Mouse (Mus musculus) layer of hippocampus, postnatal 10 days (tissue): ENCODE data around the gene Adh4. TPM values are rescaled to one million over a fixed set of nuclear protein-coding genes. Genes with fewer than 3 reads are reported as not detected.
"Not testable (repeated sequence)": the region's sequence is repeated elsewhere in the genome, so short reads cannot be mapped to it uniquely, and the experiment has no call there.

Source experiments
- DNase-seq, 2 experiments: peaks; one replicate each; pipeline ENCODE4 v3.0.0; 2021; ENCODE audit warnings: low spot score in 2 of 2
- total RNA-seq, 2 experiments: library from RNA; stranded (reverse); gene quantifications; 2 replicates each; pipeline ENCODE4 v1.2.3; 2021

Gene Adh4
- total RNA-seq, 2 experiments from 2014 or later, result not detected

- DNase-seq, result no peak
Measured at GRCm38 (mm10) chr3:138443465-138443771, 28.2 kb downstream of the Adh4 start.

GRCm38 (mm10) chr3:138448077-138448860 lies 33.0 kb downstream of the Adh4 start:
- no peak for DNase-seq

GRCm38 (mm10) chr3:138452169-138452568 lies 36.9 kb downstream of the Adh4 start:
- no peak for DNase-seq

DNA sequence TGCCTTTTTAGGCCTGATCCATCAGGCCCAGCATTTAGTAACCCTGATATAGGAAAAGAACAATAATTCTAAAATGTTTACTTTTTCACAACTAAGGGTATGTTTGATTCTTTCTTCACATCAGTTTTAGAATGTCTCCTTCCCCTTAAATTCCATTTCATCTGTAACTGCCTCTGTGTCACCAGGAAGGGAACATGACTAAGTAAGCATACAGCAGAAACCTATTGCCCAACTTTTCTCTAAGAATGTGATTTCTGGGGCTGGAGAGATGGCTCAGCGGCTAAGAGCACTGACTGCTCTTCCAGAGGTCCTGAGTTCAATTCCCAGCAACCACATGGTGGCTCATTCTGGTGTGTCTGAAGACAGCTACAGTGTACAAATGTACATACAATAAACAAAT lies 39.0 kb downstream of the Adh4 start:
- DNase-seq, result no peak

GRCm38 (mm10) chr3:138454711-138455435 lies 39.6 kb downstream of the Adh4 start:
- DNase-seq, result no peak

DNA sequence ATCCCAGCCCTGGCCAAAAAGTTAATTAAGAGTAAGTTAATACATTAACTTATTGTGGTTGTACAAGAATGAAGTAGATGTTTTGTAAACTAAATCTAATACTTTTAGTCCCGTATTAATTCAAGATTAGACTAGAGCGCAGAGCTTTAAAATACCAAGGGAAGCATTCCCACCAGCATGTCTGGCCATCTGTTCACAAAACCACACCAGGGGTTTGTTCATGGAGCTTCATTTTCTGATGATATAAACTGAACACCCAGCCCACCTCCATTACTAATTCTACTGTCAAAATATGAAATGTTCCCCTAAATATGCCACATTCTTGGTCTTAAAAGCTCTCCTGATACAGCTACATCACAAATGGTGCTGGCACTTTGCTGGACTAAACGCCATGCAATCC lies 43.2 kb downstream of the Adh4 start:
- DNase-seq, result no peak

DNA sequence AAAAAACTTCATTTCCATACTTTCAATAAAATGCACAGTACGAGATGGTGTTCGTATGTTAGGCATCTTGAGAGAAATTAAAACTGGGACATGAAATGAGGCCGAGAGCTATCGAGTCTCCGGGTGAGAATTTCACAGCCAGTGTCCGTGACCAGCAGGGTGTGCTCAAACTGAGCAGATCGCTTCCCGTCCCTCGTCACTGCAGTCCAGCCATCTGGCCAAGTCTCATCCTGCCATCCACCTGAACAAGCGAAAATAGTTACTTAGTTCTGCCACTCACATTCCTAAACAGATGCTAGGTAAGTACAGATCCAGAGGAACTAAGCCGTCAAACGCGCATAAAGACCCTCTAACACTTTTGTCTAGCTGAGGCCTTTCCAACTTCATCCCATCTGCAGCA lies 45.0 kb downstream of the Adh4 start:
- DNase-seq, result no peak

DNA sequence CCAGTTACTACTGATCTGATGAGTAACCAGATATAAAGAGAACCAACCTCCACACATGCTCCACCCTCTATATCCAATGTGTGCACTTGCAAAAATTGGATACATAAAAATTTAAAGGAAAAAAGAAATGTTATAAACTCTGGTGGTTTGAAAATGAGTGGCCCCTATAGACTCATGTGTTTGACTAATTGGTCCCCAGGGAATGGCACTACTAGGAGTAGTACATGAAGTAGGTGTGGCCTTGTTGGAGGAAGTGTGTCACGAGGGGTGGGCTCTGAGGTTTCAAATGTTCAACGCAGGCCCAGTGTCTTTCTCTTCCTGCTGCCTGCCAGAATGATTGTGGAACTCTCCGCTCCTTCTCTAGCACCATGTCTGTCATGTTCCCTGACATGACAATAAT lies 46.6 kb downstream of the Adh4 start:
- no peak for DNase-seq

DNA sequence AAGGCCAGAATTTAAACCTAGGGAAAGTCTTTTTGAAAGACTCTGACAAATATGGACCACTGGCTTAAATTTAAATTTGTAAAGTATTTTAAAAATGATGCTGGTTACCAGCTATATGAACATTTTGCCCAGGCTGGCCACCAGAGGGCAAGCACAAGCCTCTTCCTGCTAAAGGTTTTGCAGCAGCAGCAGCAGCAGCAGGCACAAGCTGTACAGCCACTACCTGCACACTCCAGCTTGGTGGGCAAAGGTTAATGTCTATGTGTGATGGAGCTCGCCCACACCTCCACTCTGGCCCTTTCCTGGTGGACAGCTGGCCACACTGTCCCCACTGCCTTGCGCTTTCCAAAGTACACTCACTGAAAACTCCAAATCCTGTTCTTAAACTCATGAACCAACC lies 47.9 kb downstream of the Adh4 start:
- DNase-seq, result peak in 1 of 2 experiments; percentile 37

- DNase-seq, result no peak
Measured at GRCm38 (mm10) chr3:138463807-138464206, 48.5 kb downstream of the Adh4 start.

DNA sequence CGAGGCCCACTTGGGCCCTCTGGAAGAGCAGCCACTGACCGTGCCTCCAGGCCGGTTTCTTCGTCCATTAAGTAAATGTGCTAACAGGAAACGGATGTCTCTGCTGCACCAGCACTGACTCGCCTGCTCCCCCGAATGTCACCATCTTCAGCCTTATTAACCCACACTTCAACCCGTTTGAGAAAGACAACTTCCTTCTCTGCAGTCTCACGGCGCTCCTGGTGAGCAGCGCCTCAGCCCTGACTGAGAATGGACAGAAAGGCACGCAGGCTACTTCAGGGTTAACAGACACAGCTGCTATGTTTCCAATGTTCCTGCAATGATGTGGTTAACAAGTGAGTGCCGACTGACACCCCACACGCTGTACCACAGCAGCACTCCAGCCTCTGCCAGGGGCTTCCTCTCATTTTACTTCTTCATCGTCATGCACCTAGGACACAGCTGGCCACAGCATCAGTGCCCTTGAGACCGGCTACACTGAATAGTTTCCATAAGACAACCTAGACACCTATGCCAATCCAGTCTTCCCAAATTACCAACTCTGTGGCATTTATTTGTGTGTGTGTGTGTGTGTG lies 49.4 kb downstream of the Adh4 start:
- no peak for DNase-seq

DNA sequence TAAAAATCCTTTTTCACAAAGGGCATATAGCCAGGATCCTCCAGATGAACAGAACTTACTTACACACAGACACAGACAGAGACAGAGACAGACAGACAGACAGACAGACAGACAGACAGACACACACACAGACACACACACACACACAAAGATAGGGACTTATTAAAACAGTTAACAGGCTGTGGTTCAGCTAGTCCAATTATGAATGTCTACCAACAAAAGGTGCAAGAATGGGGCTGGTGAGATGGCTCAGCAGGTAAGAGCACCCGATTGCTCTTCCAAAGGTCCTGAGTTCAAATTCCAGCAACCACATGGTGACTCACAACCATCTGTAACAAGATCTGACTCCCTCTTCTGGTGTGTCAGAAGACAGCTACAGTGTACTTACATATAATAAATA lies 51.4 kb downstream of the Adh4 start:
- DNase-seq, result not testable (repeated sequence)

DNA sequence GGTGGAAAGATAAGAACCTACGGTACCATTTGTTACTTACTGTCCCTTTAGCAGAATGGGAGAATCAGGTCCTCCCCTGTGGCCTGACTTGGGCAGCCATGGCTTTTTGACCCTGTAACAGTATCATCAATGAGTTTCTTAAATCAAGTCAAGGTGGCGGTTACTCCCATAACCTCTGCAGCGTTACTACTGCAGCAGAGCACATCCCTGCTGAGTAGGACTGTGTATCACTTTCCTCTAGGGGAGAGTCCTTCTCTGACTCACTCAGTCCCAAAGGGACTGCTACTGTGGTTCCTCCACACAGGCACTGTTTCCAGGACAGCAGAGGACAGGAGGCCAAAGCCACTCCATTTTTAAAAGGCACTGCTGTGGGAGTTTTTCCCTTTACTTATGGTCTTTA lies 55.8 kb downstream of the Adh4 start:
- DNase-seq, result no peak

DNA sequence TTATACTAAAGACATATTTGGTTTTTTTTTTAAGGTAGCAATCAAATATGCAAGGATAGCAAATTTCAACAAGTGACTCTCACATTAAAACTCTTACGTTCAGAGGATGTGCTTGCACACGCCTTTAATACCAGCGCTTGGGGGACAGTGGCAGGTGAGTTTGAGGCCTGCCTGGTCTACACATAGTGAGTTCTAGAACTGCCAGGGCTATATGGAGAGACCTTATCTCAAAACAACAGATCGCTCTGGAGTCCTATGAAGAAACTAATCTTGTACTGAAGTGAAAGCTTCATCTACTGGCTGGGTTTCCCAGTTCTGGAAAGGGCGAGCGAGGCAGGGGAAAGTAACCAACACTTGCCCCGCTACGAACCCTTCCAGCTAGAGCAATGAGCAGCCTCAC lies 64.2 kb downstream of the Adh4 start:
- no peak for DNase-seq

Other genes with a start within 250 kb of the Adh4 start
- gene 4930579F01Rik, start 221.6 kb upstream of the Adh4 start, total RNA-seq, result not detected
- under 1 TPM; 0.21 to 0.47 TPM for gene Adh7, start 197.7 kb upstream of the Adh4 start, total RNA-seq
- gene Adh1, start 154.5 kb upstream of the Adh4 start, total RNA-seq, result 1 to 10 TPM; 1.4 to 1.7 TPM
- not detected for gene Adh6a, start 102.2 kb upstream of the Adh4 start, total RNA-seq
- under 1 TPM in 1 of 2 experiments, not detected in 1; 0.27 TPM for gene Adh6b, start 73.7 kb upstream of the Adh4 start, total RNA-seq
- gene Adh5, start 27.6 kb downstream of the Adh4 start, total RNA-seq, result 10 to 100 TPM; 89.4 to 93.7 TPM
- 10 to 100 TPM; 51.7 to 54.1 TPM for gene Metap1, start 74.0 kb downstream of the Adh4 start, total RNA-seq
- gene Eif4e, start 110.7 kb downstream of the Adh4 start, total RNA-seq, result 100 to 1,000 TPM; 155 to 180 TPM